Mouse (Mus musculus) liver, adult 2 months (tissue): ENCODE data around the gene Catspere2.

Experiments used
- CTCF ChIP-seq: fragments of 200-500 bp; IDR thresholded peaks from 2 replicates; pipeline ENCODE4 v1.5.1; 2011; ENCODE audit warnings: low read depth, low read length, control low read depth
- POLR2A ChIP-seq: fragments of 200-500 bp; IDR thresholded peaks from 2 replicates; pipeline ENCODE4 v1.6.1; 2011; ENCODE audit warnings: low read length, control low read depth; ENCODE audit not compliant: insufficient read depth; ENCODE audit errors: extremely low read depth

DNA sequence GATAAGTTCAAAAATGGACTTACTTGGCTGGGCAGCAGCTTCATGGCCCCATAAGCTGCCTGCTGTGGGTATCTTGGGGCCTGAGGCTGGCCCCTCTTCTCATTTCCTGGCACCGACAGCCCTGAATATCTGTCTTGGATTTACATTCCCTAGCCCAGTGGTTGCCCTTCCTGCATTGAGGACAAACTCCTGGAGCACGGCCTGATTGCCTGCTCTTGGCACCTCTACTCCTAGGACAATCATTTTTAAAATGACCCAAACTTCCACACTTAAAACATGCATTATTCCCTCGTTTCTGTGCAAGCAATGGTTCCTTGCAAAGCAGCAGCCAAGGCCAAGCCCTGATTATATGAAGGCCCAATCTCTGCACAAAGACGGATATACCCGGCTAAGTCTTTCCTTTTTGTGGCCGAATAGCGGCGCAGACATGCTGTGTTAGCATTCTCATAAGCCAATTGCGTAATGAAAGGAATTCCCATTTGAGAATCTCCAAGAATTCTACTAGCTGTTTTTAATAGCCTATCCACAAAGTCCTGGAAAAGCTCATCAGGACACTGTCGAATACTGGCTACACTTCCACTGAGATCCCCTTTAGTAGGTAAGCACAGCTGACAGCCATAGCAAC, 222.6 kb downstream of the Catspere2 start:
- TF ChIP-seq CTCF (no peak), POLR2A (no peak)
